ENCODE assay signal across 19 mouse cellular contexts in genomic region chr5:31666176-31666575, GRCm38 (mm10). TPM values are rescaled to one million over a fixed set of nuclear protein-coding genes. Genes with fewer than 3 reads are reported as not detected.
DNase-seq lines count a peak whose midpoint lies in the region; ATAC-seq and TF ChIP-seq lines count a peak whose summit lies in the region.
"Had no signal": no experiment of that assay in that cellular context is flagged by ENCODE, and none has a peak within 500 bp of the region (broad histone marks: within the 10 kb centered on the region; RNA-seq: fewer than 3 reads in every experiment).

No protein-coding gene starts in this region.

- no peak for ATAC-seq in kidney, embryonic 14.5 days (ENCODE audit: low FRiP score, low TSS enrichment)
- ATAC-seq: forebrain, postnatal 0 days; hindbrain, embryonic 16.5 days had no signal

- TF ChIP-seq POLR2A in kidney, adult 2 months (IDR thresholded peaks at IDR 0.05; ENCODE audit: low read depth, low read length) = no peak

- peak; percentile 32 for DNase-seq in adrenal gland, adult 2 months
- DNase-seq in adrenal gland, postnatal 4 days (ENCODE audit: low spot score in 2 of 2) = no peak
- peak; percentile 22 to 38 for DNase-seq in heart, adult 18-20 months
- no peak for DNase-seq in heart, postnatal 25 days (ENCODE audit: low spot score)
- DNase-seq in Muller cell, postnatal 12 days (ENCODE audit: inconsistent ontology term) = peak; percentile 83
- peak; percentile 48 for DNase-seq in gastrocnemius, adult 2 months
- no peak for DNase-seq in kidney, adult 2 months
- DNase-seq: cerebellum, adult 11 months; cerebellum, postnatal 36 days; forebrain, postnatal 0 days; heart, postnatal 10 days; kidney, adult 18-20 months; lung, postnatal 4 days; thymus, postnatal 14 days had no signal

- no peaks in the 10 kb centered on the region for H3K4me1 ChIP-seq in kidney, embryonic 14.5 days (ENCODE audit: control insufficient read depth, insufficient read depth, low read length)
- H3K4me1 ChIP-seq in kidney, adult 2 months (ENCODE audit: control insufficient read depth, insufficient read depth, low read length) = no peaks in the 10 kb centered on the region
- H3K4me1 ChIP-seq: midbrain, embryonic 12.5 days had no signal

- H3K4me3 ChIP-seq in gastrocnemius, adult 2 months = no peak overlapping the region
- no peak overlapping the region for H3K4me3 ChIP-seq in kidney, embryonic 14.5 days (ENCODE audit: low read length)
- no peak overlapping the region for H3K4me3 ChIP-seq in kidney, adult 2 months (ENCODE audit: insufficient read depth, low read depth, low read length)
- H3K4me3 ChIP-seq: liver, embryonic 15.5 days; midbrain, embryonic 12.5 days had no signal

- intact Hi-C loops in heart, postnatal 25 days (cut with DNase I) = no loop called here
- intact Hi-C loops in gastrocnemius, adult 2 months (cut with DNase I) = no loop called here

- no peak overlapping the region; the same call in 1 of the 2 replicates for H3K27ac ChIP-seq in gastrocnemius, adult 2 months
- no peak overlapping the region for H3K27ac ChIP-seq in kidney, embryonic 14.5 days (ENCODE audit: low read depth, low read length)
- no peak overlapping the region for H3K27ac ChIP-seq in kidney, adult 2 months (ENCODE audit: insufficient read depth, low read depth, low read length)
- H3K27ac ChIP-seq: liver, embryonic 15.5 days; midbrain, embryonic 12.5 days; stomach, postnatal 0 days had no signal

- no peaks in the 10 kb centered on the region for H3K36me3 ChIP-seq in kidney, embryonic 14.5 days (ENCODE audit: control insufficient read depth, insufficient read depth, low read length)
- H3K36me3 ChIP-seq in kidney, adult 2 months (ENCODE audit: control insufficient read depth, insufficient read depth, low read length) = no peaks in the 10 kb centered on the region; the same call in 1 of the 2 replicates
- H3K36me3 ChIP-seq: liver, embryonic 15.5 days; midbrain, embryonic 12.5 days had no signal

- H3K9ac ChIP-seq in kidney, embryonic 14.5 days (ENCODE audit: low read depth, low read length) = no peak overlapping the region; the same call in 1 of the 2 replicates
- H3K9ac ChIP-seq: forebrain, postnatal 0 days; liver, embryonic 15.5 days; midbrain, embryonic 12.5 days had no signal

- TF ChIP-seq CTCF in gastrocnemius, adult 2 months (IDR thresholded peaks at IDR 0.05) = no peak
- no peak for TF ChIP-seq CTCF in kidney, adult 2 months (conservative IDR thresholded peaks at IDR 0.05; ENCODE audit: insufficient read depth, insufficient read length, low read depth, low read length)

- no peak overlapping the region for H3K4me2 ChIP-seq in kidney, embryonic 14.5 days (replicated peaks; ENCODE audit: low read depth, low read length)
- H3K4me2 ChIP-seq: liver, embryonic 15.5 days; midbrain, embryonic 12.5 days had no signal

- no peaks in the 10 kb centered on the region for H3K27me3 ChIP-seq in kidney, embryonic 14.5 days (ENCODE audit: control insufficient read depth, insufficient read depth, low read length)
- no peaks in the 10 kb centered on the region for H3K27me3 ChIP-seq in kidney, adult 2 months (replicated peaks; ENCODE audit: control insufficient read depth, insufficient read depth, low read length)
- H3K27me3 ChIP-seq: liver, embryonic 15.5 days; midbrain, embryonic 12.5 days had no signal

- no peaks in the 10 kb centered on the region for H3K9me3 ChIP-seq in kidney, embryonic 14.5 days (ENCODE audit: control insufficient read depth, low read length)
- H3K9me3 ChIP-seq: liver, embryonic 15.5 days; midbrain, embryonic 12.5 days had no signal

- WGBS in kidney, embryonic 14.5 days = 30% methylated on average over 1 of the region's 1 CpGs
- WGBS in kidney, adult 2 months = 24% methylated on average over 1 of the region's 1 CpGs

RNA-seq across cellular contexts. Expression of gene Rbks, which starts 31.3 kb away (rescaled TPM):
- total RNA-seq in adrenal gland, adult 2 months (2021) = 10 to 100 TPM; 10.3 to 15.5 TPM
- polyA plus RNA-seq in adrenal gland, adult 2 months (2012; rRNA removed) = 2.2 and 5.0 TPM in 2 replicates
- total RNA-seq in adrenal gland, postnatal 4 days (2021) = 10 to 100 TPM in 1 of 2 experiments, 1 to 10 TPM in 1; 9.8 to 12.6 TPM
- total RNA-seq in heart, adult 18-20 months (2021) = 1 to 10 TPM; 3.5 to 4.1 TPM
- 1 to 10 TPM; 2.7 to 4.4 TPM for total RNA-seq in heart, postnatal 25 days (2021)
- 1 to 10 TPM; 3.9 to 5.9 TPM for total RNA-seq in gastrocnemius, adult 2 months (2021)
- 3.1 and 3.2 TPM in 2 replicates for polyA plus RNA-seq in kidney, embryonic 14.5 days (2014; fragmentation: Nextera tagmentation; extraction: Ambion mirVana)
- 15.7 and 16.4 TPM in 2 replicates for polyA plus RNA-seq in kidney, adult 2 months (2012; rRNA removed)

RNA-seq across cellular contexts. Expression of gene Babam2, which starts 31.3 kb away (rescaled TPM):
- total RNA-seq in adrenal gland, adult 2 months (2021) = 100 to 1,000 TPM in 1 of 2 experiments, 10 to 100 TPM in 1; 90.5 to 177 TPM
- 63.4 and 88.1 TPM in 2 replicates for polyA plus RNA-seq in adrenal gland, adult 2 months (2012; rRNA removed)
- 100 to 1,000 TPM in 1 of 2 experiments, 10 to 100 TPM in 1; 99.6 to 107 TPM for total RNA-seq in adrenal gland, postnatal 4 days (2021)
- 10 to 100 TPM; 31.5 to 37.7 TPM for total RNA-seq in heart, adult 18-20 months (2021)
- total RNA-seq in heart, postnatal 25 days (2021) = 10 to 100 TPM; 31.2 to 32.1 TPM
- 10 to 100 TPM; 30.2 TPM for total RNA-seq in gastrocnemius, adult 2 months (2021)
- polyA plus RNA-seq in kidney, embryonic 14.5 days (2014; fragmentation: Nextera tagmentation; extraction: Ambion mirVana) = 60.6 and 68.5 TPM in 2 replicates
- polyA plus RNA-seq in kidney, adult 2 months (2012; rRNA removed) = 33.8 and 38.7 TPM in 2 replicates

Comparison
In these comparisons a context has a peak if more than half of its experiments do, and no peak if none do; other contexts are left out.
1. DNase-seq: peak in adrenal gland, adult 2 months (single experiment), heart, adult 18-20 months (2 of 2), Muller cell, postnatal 12 days (single experiment) and gastrocnemius, adult 2 months (single experiment); none in adrenal gland, postnatal 4 days (0 of 2), heart, postnatal 25 days (single experiment) and kidney, adult 2 months (single experiment).